Mouse (Mus musculus) cerebellum, adult 9-11 months (tissue): ENCODE results near the gene Oas1h.
"Not testable (repeated sequence)": the region's sequence is repeated elsewhere in the genome, so short reads cannot be mapped to it uniquely, and the experiment has no call there.

Experiments
- DNase-seq: peaks from one replicate; pipeline ENCODE4 v3.0.0; 2022

Gene Oas1h

GRCm38 (mm10) chr5:120861121-120861520, at the start of gene Oas1h:
TSS of gene Oas1h (plus strand) at chr5:120861421.
- DNase-seq: no peak

DNA sequence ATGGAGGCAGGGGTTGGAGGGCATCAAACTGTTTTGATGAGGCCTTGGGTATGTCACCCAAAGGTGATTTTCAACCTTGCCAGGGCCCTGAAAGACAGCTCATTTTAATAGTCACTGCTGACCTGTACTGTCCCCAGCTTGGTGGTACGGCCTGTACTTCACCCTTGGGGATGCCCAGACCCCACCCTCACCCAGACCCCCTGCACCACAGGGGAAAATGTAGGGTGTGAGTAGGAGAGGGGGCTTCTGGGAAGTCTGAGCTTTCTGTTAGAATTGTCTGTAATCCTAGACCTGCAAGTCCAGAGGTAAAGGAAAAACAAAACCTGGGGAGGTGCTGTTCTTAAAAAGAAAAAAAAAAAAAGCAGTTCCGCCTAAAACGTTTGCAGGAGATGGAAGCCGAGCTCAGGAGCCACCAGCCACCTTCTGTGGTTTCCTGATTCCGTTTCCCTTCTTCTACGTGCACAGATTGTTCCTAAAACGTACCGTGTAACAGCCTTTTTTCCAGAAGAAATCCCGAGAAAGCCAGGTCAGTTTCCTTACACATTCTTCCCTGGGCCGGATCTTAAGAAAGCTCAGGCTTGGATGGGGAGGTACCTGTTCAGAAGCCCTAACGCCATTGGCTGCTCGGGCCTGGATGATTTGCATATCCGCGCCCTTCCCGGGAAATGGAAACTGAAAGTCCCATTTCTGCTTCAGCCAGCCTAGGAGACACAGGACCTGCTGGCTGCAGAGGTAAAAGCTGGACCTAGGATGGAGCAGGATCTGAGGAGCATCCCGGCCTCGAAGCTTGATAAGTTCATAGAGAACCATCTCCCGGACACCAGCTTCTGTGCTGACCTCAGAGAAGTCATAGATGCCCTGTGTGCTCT, 49.0 kb upstream of the Oas1h start, which contains the start of gene Oas1c:
TSS of gene Oas1c (minus strand) at position 564 of the 869 bp plus-strand sequence.
- DNase-seq: peak; percentile 82

- DNase-seq: no peak
These were observed 48.2 kb upstream of the Oas1h start for GRCm38 (mm10) chr5:120813023-120813422.

GRCm38 (mm10) chr5:120815949-120816348, 45.3 kb upstream of the Oas1h start:
- DNase-seq: no peak

DNA sequence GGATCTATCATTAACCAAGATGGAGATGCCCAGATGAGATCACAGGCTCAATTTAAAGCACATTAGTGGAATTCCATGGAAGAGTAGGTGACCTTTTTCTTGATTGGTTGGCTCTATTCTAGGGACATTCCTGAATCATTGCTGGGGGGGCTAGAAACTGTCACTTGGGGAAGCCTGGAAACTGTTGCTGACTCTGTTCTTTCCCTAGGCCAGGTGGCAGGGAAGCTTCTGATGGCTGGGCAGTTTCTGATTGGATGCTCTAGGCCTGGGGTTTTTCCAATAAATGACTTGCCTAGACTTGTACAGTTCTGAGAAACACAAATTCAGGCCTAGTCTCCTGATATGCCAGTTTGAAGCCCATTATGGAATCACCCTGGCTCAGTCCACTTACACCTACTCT, 42.2 kb upstream of the Oas1h start:
- no peak for DNase-seq

- no peak for DNase-seq
These were observed 30.2 kb upstream of the Oas1h start for GRCm38 (mm10) chr5:120831031-120831430.

DNA sequence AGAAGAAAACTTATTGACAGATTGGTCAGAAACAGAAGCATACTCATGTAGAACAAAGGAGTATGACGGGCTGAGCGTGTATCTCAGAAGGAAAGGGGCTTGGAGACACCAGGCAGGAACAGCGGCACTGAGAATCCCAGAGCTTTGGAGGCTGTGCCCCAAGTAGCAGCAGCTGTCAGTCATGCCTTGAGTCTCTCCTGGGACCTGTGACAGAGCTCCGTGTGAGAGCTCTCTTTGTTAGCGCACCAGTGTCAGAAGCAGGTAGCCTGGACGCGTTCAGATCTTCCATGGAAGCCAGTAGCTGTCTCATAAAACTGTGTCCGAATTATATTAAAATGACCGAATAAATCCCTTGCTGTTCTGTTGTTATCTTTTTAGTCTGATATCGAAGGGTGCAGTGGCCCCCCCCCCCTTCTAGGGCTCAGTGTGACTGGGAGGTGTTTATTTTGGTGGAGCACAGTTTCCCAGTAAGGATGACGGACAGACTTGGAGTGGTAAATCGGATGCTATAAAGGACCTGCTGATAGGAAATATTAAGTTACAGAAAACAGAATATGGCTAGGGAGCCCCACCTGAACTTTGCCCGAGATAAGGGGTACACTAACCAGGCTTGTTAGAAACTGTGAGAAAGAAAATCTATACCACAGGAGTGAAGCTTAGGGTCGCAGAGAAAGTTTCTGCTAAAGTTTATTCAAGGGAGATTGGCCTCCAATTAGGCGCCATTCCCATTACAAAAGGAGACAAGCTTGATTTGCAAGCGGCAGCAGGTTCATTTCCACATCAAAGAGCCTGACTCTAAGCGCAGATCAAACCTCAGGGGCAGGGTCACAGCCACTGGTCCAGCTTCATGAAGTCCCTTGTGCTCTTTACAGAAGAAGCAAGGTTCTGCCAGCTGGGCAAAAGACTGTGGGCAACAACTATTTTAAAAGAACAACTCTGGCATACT, 27.6 kb upstream of the Oas1h start:
- no peak for DNase-seq

DNA sequence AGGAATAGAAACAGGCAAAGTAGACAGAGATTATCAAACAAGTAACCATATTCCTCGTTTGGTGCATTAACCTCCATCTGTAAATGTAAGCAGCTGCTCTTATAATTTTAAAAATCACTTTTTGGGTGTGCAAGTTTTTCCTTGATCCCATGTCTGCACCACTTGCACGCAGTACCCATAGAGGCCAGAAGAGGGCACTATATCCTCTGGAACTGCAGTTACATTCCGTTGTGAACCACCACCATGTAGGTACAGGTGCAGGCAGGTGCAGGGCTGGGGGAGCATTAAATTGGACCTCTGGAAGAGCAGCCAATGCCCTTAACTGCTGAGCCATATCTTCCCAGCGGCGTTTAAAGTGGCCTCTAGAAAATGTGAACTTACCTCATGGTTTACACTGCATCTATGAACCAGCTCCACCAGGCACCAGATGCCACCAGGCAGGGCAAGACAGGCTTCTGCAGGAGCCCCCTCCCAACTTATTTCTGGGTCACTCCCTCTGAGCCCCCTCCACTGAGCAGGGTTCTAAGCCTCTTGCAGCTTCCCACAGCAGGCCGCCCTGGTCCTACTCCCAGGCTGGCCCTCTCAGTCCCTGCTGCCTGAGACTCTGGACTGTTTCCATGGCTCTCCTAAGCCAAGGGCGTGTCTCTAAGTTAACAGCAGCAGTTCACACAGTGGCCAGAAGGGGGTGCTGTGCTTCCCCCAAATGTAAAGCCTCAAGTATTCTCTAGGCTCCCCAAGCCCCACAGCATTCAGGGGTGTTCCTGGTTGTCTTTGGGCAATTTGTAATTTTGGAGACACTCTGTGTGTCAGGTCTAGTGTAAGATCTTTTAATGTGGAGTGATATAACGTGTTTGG, 24.3 kb upstream of the Oas1h start:
- DNase-seq: peak; percentile 35

DNA sequence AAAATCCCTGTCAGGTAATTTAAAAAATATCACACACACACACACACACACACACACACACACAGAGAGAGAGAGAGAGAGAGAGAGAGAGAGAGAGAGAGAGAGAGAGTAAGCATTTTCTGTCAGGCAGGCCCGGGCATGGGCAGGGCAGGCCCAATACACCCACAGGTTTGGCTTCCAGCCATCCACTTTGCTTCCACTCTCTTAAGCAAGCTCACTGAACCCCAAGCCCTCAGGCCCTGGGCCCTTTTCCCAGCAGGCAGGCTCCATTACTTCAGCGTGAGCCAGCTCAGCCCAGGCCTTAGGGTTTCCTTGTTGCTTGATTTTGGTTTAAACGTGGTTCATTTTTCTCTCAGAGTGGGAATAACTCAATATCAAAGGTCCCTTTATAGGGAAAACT, 16.5 kb upstream of the Oas1h start:
- DNase-seq: no peak

DNA sequence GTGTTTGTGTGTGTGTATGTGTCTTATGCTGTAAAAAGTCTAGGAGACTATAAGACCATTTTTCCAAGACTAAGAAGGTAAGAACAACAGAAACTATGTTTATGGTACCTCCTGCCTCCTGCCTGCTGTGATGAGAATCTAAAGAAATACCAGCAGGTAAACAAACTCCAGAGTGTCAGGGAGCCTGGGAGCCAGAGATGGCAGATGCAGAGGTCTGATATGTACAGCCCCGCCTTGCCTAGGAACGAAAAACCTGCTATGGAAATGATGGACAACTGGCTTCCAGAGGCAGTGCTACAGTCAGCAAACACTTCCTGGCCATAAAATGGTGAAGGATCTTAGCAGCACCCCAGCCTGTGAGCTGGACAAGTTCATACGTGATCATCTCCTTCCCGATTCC, 14.2 kb upstream of the Oas1h start, which contains the start of gene Oas1f:
TSS of gene Oas1f (plus strand) at position 301 of the 400 bp plus-strand sequence.
- DNase-seq: no peak

- peak; percentile 11 for DNase-seq
These were observed 11.6 kb upstream of the Oas1h start for GRCm38 (mm10) chr5:120849601-120850136.

DNA sequence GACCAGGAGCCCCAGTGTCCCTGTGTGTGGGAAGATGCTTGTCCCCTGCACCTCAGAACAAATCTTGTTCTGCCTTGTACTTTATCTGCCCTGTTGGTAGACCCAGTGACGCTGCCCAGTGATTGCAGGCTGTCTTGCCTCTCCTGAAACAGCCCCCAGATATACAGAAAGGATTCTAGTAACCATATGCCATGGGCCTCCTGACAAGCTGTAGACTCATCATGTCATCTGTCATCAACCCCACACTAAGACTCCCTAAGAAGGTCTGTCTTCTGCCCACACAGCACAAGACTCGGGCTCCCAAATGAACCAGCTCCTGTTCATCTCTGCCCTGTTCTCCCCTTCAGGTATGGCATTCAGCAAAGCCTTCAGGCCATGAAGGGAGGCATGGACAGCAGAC, 2.0 kb upstream of the Oas1h start:
- no peak for DNase-seq

DNA sequence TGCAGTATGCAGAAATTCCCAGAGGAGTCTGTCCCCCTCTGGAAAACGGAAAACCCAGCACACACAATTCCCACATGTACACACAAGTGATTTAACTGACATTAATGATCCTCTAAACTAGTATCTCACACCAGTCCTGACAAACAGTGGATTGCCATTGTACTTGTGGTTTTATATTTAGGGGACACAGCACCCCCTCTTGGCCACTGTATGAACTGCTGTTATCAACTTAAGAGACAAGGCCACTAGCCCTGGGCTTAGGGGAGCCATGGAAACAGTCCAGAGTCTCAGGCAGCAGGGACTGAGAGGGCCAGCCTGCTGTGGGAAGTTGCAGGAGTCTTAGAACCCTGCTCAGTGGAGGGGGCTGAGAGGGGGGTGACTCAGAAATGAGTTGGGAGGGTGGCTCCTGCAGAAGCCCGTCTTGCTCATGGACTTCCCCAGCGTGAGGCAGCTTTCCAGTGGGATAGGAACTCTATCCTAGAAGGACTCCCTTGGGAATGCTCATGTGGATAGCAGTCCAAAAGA, 4.2 kb downstream of the Oas1h start:
- DNase-seq: no peak

GRCm38 (mm10) chr5:120869436-120870015, 8.3 kb downstream of the Oas1h start:
- DNase-seq: no peak

GRCm38 (mm10) chr5:120870081-120870480, 8.9 kb downstream of the Oas1h start:
- DNase-seq: no peak

DNA sequence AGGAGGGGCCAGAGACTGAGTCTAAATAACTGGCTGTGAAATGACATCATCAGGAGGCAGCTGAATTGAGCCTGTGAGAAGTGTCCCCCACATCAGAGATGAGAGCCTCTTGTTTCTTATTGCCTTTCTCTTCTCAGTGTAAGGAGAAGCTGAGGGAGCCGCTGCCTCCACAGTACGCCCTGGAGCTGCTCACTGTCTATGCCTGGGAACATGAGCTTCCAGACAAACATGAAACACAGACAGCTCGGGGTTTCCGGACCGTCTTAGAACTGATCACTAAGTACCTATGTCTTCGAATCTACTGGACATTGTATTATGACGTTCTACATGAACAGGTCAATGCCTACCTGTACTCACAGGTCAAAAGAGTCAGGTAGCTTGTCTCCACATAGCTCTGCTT, 9.6 kb downstream of the Oas1h start:
- no peak for DNase-seq

GRCm38 (mm10) chr5:120871469-120871868, 10.2 kb downstream of the Oas1h start:
- no peak for DNase-seq

GRCm38 (mm10) chr5:120876839-120877238, 15.6 kb downstream of the Oas1h start:
- peak; percentile 31 for DNase-seq

DNA sequence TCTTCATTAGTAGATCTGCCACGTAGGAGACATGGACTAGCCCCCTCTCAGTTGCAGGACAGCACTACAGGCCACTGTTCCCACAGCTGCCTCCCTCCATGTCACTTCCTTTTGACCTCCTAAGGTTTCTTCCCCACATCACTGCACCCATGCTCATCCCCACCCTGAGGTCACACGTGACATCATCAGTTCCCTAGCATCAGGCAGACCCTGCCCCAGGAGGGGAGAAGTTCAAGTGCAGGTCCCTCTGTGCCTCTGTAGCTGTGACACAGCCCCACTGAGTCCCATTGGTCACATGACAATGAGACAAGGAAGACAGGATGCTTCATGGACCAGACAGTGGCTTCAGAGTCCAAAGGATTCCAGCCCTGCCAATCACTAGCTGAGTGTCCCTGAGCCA, 16.2 kb downstream of the Oas1h start:
- DNase-seq: not testable (repeated sequence)

GRCm38 (mm10) chr5:120878803-120879202, 17.6 kb downstream of the Oas1h start:
- DNase-seq: not testable (repeated sequence)

- not testable (repeated sequence) for DNase-seq
These were observed 20.5 kb downstream of the Oas1h start for GRCm38 (mm10) chr5:120881681-120882080.
